Mouse (Mus musculus) megakaryocyte, embryonic 14.5 days (primary cell): ENCODE measurements around the gene Tmem86b.

ENCODE experiments used
- FLI1 ChIP-seq: IDR thresholded peaks from 2 replicates; pipeline ENCODE4 v1.6.1; 2012; ENCODE audit warnings: low read length, inconsistent platforms, mixed read lengths
- GATA1 ChIP-seq: IDR thresholded peaks from 3 replicates; pipeline ENCODE4 v1.6.1; 2012; ENCODE audit warnings: mixed read lengths, low read length, inconsistent platforms, borderline replicate concordance

- TF ChIP-seq GATA1 = no peak
- TF ChIP-seq FLI1 = no peak
Measured at GRCm38 (mm10) chr7:4608002-4608401, 23.2 kb downstream of the Tmem86b start.
